Mouse (Mus musculus): ENCODE results near the gene Pde6g. TPM values are rescaled to one million over a fixed set of nuclear protein-coding genes. Genes with fewer than 3 reads are reported as not detected.

Pde6g gene
- total RNA-seq (2021), result under 1 TPM in 1 of 2 experiments, not detected in 1; 0.83 TPM
- long read RNA-seq, experiment 1, result 0 reads
- long read RNA-seq, experiment 2, partial matches to known transcripts, result 0 of 2 reads
- long read RNA-seq, experiment 2, other reads (novel, unspliced or antisense), result 2 of 2 reads

GRCm38 (mm10) chr11:120453306-120453705 is at the start of gene Pde6g:
Pde6g (minus strand) TSS chr11:120453500.
- no peak for DNase-seq

DNA sequence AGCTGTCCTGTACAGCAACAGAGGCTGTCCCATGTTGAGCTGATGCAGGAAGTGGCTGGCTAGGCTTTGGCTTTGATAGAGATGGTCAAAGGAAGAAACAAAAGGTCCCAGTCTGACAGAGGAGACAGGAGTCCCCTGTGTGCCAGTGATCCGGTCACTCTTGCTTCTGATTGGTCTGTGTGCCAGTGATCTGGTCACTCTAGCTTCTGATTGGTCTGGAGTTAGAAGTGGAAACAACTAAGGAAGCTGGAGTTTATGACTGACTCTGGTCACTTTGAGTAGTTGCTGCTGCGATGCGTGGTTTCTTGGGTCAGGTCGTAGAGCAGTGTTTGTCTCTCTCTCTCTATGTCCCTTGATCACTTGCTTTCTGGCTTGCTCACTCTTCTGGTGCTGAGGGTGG is 48.4 kb upstream of the Pde6g start:
- DNase-seq, result no peak

DNA sequence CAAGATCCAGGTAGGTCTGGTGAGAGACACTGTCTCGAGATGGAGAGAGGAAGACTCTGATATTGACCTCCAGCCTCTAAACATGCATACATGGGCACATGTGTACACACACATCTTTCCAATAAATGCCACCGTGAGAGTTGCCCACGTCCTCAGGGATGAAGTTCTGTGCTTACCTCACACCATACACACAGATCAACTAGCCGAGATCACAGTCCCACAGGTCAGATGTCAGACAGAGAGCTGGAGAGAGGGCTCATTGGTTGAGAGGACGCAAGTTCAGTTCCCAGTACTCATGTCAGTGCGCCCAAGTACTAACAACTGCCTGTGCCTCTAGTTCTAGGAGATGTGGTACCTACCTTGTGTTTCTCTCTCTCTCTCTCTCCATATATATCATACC is 47.7 kb upstream of the Pde6g start:
- no peak for DNase-seq

GRCm38 (mm10) chr11:120500357-120500756 is 47.1 kb upstream of the Pde6g start:
- no peak for DNase-seq

DNA sequence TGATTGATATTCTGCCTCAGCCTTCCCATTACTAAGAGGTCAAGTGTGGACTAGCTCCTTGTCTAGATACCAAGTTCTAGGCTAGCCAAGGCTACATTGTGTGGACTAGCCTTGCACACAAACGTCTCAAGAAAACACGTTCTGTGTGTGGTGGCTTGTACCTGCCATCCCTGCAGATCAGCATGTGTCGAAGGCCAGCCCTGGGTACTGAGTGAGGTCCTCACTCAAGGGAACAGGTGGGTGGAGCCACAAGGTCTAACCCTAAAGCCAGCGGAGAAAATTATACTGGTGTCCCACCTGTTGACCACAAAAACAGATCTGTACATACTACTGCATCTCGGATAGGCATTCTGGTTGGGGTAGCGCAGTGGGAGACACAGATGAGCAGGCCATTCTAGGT is 46.6 kb upstream of the Pde6g start:
- no peak for DNase-seq

DNA sequence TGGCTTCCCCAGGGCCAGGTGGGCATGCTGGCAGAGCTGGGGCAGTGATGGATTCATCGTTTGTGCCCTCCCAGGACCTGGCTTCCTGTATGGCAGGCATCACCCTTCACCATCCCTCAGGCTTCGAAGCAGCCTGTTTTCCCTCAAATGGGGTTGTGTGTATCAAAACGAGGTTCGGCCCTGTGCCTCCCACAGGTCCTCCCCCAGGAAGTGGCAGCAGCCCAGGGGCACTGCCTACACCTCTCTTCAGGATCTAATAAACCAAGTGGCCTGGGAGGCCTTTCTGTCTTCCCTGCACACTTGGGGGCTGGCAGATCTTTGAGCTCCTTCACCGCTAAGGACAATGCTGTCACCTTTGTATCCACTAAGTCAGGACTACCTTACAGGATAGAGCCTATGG is 45.6 kb upstream of the Pde6g start:
- DNase-seq, result no peak

DNA sequence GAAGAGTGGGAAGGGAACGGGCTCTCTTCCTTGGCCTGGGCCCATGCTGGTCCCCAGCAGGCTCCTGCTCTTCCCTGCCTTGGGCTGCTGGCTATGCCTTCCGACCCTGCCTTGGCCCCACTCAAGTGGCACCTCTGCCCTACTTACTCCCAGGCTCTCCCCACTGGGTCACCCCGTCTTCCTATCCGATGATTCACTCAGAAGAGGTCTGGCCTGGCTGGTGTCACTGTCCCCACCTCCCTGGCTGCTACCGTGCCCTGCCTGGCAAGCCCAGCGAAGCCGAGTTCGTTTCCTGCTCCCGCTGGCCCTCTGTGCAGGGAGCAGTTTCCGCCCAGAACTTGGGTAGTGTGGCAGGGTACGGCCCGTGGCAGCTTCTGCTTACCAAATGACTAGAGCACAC is 44.9 kb upstream of the Pde6g start:
- no peak for DNase-seq

DNA sequence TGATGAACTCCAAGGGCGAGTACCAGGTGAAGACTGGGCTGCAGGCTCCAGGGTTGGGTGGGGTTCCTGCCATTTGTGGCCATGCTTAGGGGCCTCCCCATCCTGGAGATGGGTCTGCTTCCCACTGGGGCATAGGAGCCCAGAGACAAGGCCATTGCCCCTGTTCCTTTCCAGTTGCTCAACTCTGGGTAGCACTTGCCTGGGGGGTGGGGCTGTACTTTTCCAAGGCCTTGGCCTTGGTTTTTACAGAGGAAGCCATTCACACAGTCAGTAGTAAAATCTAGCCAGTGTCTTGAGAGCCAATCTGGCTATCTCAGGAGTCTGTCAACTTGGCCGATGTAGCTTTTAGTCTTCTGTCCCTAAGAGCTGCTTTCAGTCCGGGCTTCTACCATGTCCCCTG is 44.1 kb upstream of the Pde6g start:
- no peak for DNase-seq

DNA sequence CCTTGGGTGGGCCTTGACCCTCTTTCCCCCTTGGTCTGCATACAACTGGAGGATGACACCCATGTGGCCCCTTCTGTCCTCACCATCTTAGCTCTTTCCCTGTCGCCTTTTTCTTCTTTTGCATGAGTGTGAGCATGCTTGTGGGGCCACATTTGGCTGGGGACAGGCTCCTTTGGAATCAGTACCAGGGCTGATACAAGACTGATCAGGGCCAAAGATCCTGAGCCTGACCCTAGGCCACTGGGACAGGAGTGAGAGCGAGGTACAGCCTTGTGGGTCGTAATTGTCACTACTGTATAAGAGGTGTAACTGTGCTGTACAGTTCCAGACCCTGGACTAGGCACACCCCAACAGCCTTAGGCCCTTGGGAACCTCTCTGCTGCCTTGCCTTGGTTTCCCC is 40.6 kb upstream of the Pde6g start:
- no peak for DNase-seq

DNA sequence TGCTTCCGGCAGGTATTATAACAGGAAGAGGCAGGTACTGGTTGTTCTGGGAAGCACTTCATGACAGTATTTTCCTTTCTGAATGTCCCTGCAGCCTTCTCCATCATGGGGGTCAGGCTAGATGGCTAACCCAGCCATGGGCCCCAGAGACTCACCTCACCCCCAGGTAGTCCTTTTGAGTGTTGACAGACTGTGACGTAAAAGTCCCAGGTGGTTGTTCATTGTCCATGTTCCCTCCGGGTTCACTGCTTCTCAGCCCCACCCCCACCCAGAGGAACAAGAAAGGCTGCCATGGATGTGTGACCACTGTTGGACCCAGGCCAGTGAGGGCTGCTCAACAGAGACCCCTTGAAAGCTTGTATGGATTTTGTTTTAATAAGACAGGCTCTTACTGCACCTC is 40.1 kb upstream of the Pde6g start:
- DNase-seq, result no peak

- DNase-seq, result no peak
These were observed 39.5 kb upstream of the Pde6g start for GRCm38 (mm10) chr11:120492878-120493203.

DNA sequence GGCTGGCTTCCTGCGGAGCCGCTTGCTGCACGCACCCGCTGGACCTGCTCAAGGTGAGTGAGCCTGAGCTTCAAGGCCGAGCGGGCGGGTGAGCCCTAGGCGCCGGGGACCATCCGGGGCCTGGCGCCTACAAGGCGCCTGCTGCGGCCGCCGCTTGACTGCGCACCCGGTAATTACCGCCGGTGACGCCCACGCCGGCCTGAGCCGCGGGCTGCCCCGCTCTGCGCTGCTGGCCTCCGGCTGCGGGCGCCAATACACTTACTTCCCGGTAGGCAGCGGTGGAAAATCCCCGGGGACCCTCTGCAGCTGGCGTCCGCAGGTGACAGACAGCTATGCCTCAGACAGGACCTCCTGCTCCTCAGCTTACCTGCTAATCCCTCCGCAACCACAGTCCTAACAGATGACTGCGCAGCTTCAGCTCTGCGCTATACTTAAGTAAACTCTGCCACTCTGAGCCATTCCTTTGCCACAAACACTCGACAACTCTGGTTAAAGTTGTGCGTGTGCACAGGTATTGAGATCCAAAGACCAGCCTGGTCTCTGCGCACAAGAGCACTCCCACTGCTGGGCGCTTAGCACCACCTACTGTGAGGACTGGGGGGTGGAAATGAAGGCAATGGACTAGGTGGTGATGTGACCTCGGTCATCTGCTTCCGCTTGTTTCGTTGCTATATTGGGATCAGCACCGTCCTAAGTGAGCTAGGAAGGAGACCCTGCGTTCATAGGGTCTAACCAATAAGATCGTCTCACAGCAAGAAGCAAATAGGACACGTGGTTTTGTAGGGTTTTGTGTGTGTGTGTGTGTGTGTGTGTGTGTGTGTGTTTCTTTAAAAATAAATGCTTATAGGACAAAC is 39.0 kb upstream of the Pde6g start:
- DNase-seq, result no peak

- DNase-seq, result peak; percentile 89
These were observed 38.2 kb upstream of the Pde6g start, which contains the start of gene Slc25a10 for GRCm38 (mm10) chr11:120491317-120492023. Slc25a10 (plus strand) TSS chr11:120491840.

- DNase-seq, result no peak
These were observed 37.2 kb upstream of the Pde6g start for GRCm38 (mm10) chr11:120490291-120491046.

DNA sequence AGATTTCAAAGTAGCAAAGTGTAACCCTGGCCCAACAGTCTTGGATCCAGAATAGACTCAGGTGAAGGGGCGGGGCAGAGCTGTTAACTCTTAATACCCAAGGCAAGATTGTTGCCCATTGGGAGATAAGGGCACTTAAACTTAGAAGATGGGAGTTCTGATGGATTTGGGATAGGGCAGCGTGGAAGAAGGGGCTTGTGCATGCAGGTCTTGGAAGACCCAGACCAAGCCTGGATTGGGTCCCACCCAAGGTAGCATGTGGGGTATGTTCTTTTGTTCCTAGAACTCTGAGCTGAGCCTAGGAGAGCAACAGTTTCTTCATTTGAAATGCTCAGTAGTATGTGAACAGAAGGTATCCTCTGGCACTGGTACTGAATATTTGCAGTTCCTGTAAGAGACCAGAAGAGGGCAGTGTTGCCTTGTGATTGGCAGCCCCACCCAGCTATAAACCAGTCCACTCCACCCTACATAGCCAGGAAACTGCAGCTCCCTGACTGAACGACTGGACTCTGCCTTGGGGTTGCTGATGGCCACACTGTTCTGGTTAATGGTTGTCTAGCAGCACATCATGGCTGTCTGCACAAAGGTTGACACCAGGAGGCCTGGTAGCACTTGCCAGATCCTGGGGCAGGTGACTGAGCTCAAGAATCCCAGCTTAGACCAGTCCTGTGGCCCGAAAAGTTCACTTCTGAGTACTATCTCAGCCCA is 35.9 kb upstream of the Pde6g start:
- DNase-seq, result peak; percentile 61

DNA sequence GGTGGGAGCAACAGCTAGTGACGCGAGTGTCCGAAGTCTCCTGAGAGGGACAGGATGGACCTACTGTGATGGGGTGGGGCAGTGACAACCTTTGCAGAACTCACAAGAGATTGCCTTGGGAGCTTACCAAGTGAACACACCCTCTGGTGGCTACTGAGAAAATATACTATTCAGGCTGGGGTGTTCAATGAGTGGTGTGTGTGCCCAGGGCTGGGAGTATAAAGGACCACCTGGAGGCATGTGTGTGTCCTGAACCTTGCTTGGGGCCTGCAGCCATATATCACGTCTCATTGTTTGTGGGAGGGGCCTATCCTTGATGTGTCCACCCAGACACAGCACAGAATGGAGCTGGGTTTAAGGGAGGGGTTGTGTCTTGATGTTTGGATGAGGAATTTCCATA is 35.2 kb upstream of the Pde6g start:
- no peak for DNase-seq

DNA sequence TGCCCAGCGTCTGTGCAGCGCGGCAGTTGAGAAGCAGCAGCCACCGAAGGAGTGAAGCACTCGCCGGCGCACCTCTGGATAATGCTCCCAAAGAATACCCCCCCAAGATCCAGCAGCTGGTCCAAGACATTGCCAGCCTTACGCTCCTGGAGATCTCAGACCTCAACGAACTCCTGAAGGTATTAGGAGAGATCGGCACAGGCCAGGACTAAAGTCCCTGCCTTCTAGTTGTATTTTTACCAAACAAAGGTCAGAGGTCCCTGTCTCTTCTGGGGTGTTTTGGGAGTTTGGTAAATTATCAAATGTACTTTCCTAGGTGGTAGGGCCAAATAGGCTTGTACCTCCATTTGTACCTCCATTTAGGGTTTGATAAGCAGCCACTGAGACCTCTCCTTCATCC is 32.0 kb upstream of the Pde6g start:
- no peak for DNase-seq

DNA sequence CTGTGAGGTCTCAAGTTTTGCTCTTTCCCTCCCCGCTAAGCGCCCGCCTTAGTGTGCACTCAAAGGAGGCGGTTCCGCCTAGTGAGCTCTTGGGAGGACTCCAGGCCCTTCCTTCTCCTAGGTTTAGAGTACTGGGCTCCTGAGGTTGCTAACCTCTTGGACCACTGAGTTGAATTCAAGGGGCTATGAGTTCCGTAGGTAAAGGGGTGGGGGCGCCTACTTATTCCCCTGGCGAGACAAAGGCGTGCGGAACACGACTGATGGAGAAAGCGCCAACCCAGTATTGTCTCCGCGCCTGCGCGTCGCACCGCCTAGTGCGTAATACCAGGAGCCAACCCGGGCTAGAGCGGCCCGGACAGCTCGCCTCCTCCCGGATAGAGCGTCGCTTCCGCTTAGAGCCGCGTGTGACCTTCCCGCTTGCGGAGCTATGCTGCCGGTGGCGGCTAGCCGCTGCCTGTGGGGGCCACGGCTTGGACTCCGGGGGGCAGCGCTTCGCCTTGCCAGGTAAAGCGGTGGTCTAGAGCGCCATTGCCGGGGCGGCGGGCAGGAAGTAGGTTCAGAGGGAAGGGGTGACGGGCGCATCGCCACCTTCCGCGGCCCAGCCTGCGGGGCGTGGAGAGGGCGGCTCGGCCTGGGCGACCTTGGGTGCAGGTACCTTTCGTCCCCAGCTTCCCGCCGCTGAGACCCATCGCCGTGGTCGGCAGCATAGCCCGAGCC is 31.1 kb upstream of the Pde6g start, which contains the start of gene Mrpl12:
Gene Mrpl12, plus strand, starts transcription at position 349 of the 717 bp plus-strand sequence.
- DNase-seq, result peak; percentile 85

DNA sequence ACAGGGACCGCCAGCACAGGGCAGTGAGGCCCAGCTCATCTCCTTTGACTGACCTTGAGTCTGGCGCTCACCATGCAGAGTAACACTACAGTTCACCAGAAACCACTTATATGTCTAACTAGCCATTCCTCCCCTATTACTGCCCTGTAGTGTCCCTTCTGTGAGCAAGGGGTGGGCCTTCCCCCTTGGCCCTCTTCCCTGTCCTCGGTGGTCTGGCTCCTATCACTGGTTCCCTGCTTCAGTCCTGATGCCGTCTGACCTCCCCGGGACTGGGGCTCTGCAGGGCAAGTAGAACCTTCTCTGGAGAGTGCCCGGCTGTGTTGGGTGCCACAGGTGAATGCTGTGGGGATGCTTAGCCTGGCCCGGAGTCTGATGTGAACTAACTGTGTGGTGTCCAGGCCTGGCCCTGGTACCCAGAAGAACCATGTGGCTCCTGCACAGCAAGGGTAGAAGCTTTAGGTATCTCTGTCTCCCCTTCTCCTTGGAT is 30.2 kb upstream of the Pde6g start:
- no peak for DNase-seq

GRCm38 (mm10) chr11:120472052-120472451 is 18.8 kb upstream of the Pde6g start:
- no peak for DNase-seq

DNA sequence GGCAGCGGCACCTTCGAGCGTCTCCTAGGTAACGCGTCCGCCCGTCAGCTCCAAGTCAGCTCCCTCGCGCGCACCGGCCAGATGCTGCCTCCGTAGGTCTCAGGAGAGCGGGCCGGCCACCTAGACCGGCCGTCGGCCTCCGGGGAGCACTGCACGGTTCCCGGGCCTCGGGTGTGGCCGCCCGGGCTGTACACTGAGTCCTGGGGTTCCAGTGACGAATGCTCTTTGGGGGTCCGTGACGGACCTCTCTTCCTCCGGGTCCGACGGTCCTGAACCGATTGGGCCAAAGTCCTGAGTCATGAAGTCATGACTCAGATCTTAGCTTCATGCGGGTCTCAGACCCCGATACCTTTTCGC is 14.4 kb upstream of the Pde6g start:
- DNase-seq, result no peak
